Mouse (Mus musculus): ENCODE results near the gene Numa1.
"Not testable (repeated sequence)": the region's sequence is repeated elsewhere in the genome, so short reads cannot be mapped to it uniquely, and the experiment has no call there.

Numa1 gene

GRCm38 (mm10) chr7:101985081-101985480 lies 51.2 kb downstream of the Numa1 start:
- DNase-seq (ENCODE audit: low read depth, low spot score): no peak

- no peak for DNase-seq (ENCODE audit: low read depth, low spot score)
Measured at GRCm38 (mm10) chr7:101994241-101994640, 60.3 kb downstream of the Numa1 start.

DNA sequence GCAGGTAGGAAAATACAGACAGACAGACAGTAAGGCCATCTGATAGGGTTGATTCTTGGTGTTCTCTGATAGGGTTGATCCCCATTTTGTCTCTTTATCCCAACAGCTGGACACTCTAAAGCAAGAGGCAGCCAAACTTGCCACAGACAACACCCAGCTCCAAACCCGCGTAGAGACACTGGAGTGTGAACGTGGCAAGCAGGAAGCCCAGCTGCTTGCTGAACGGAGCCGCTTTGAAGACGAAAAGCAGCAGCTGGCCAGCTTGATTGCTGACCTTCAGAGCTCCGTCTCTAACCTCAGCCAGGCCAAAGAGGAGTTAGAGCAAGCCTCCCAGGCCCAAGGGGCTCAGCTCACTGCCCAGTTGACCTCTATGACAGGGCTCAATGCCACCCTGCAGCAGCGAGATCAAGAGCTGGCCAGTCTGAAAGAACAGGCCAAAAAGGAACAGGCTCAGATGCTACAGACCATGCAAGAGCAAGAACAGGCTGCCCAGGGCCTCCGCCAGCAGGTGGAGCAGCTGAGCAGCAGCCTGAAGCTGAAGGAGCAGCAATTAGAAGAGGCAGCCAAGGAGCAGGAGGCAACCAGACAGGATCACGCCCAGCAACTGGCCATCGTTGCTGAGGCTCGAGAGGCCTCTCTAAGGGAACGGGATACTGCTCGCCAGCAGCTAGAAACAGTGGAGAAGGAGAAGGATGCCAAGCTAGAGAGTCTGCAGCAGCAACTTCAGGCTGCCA lies 64.5 kb downstream of the Numa1 start:
- peak; percentile 77 for DNase-seq (ENCODE audit: low read depth, low spot score)

GRCm38 (mm10) chr7:101999461-102000151 lies 65.7 kb downstream of the Numa1 start:
- no peak for DNase-seq (ENCODE audit: low read depth, low spot score)

GRCm38 (mm10) chr7:102000296-102000695 lies 66.4 kb downstream of the Numa1 start:
- no peak for DNase-seq (ENCODE audit: low read depth, low spot score)

GRCm38 (mm10) chr7:102000921-102001630 lies 67.2 kb downstream of the Numa1 start:
- DNase-seq (ENCODE audit: low read depth, low spot score): no peak

DNA sequence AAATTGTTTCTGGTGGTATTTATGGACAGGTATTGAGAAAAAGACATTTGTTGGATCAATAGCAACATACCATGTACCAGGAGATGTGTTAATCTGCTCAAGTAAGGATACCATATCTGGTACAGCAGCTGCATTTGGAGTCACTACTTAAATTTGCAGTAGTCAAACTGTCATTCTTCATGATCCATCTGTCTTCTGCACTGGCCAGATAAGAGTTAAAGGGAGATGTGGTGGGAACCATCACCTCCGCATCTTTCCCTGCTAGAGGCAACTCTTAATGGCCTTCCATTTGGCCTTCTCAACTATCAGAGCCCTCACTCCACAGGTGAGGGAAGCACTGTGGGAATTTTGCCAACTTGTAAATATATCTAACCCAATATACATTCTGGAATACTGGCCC lies 72.6 kb downstream of the Numa1 start:
- no peak for DNase-seq (ENCODE audit: low read depth, low spot score)

GRCm38 (mm10) chr7:102011855-102012254 lies 77.9 kb downstream of the Numa1 start:
- DNase-seq (ENCODE audit: low read depth, low spot score): no peak

DNA sequence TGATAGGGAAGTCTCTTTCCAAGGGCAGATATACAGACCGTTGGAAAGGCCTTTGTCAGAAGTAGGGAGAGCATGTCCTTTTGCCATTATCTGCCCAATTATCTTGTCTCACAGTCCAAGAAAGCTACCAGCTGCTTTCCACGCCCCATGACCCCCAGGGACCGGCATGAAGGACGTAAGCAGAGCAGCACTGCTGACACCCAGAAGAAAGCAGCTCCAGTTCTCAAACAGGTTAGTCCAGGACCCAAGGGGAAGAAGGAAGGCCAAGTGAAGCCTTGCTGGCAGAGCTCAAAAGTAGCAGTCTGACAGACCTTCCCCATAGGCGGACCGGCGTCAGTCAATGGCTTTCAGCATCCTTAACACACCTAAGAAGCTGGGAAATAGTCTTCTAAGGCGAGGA lies 79.5 kb downstream of the Numa1 start:
- DNase-seq (ENCODE audit: low read depth, low spot score): no peak

DNA sequence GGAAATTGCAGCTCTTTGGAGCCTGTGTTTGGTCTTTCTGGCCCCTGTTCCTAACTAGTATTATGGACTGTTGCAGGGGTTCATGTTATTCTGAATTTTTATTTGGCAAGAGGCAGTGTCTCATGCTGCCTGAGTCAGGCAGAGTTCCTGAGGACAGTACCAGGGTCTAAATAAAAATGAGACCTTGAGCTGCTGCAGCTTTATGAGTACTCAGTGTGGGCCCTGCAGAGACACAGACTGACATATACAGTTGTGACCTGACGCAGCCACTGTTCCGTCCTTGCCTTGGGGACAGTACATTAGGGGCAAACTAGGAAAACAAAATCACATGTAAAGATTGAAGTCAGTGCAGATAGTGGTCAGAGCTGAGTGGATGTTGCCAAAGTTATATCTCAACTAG lies 81.1 kb downstream of the Numa1 start:
- DNase-seq (ENCODE audit: low read depth, low spot score): no peak

GRCm38 (mm10) chr7:102016936-102017335 lies 83.0 kb downstream of the Numa1 start:
- DNase-seq (ENCODE audit: low read depth, low spot score): no peak

DNA sequence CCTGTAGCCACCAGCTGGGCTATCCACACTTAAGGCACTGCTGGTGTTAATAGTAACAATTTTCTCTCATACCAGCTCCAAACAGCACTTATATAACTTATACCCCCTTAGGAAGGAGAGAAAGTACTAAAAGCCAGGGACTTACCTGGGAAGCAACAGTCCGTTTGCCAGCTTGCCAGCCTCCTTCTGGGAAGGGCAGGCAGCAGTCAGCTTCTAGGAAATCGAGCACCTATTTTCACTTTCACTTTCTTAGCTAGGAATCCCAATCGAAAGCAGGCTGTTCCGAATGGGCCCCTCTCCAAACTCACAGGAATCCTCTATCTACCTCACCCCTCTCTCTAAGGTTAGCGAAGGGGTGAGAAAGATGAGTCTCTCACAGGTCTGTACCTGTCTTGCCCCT lies 83.5 kb downstream of the Numa1 start:
- no peak for DNase-seq (ENCODE audit: low read depth, low spot score)

DNA sequence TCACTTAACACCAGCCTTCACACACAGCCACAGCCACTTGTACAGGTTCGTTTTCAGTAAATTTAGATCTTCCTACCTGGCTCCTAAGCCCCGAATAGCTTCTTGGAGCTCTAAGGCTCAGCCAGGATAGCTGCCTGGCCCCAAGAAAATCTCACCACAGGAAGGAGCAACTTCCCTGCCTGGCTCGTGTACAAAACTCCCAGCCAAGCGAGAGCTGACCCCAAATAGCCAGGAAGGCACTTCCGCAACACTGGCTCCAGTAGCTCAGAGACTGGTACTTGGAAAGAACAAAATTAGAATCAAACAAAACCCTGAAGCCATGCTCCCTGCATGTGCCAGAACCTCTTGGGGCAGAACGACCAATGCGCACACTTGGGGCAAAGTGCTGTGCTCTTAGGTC lies 84.1 kb downstream of the Numa1 start:
- DNase-seq (ENCODE audit: low read depth, low spot score): no peak

GRCm38 (mm10) chr7:102018590-102018989 lies 84.7 kb downstream of the Numa1 start, which contains the start of gene Il18bp:
Il18bp (minus strand) TSS chr7:102018690.
- DNase-seq (ENCODE audit: low read depth, low spot score): no peak

- no peak for DNase-seq (ENCODE audit: low read depth, low spot score)
Measured at GRCm38 (mm10) chr7:102019362-102019761, 85.5 kb downstream of the Numa1 start.

DNA sequence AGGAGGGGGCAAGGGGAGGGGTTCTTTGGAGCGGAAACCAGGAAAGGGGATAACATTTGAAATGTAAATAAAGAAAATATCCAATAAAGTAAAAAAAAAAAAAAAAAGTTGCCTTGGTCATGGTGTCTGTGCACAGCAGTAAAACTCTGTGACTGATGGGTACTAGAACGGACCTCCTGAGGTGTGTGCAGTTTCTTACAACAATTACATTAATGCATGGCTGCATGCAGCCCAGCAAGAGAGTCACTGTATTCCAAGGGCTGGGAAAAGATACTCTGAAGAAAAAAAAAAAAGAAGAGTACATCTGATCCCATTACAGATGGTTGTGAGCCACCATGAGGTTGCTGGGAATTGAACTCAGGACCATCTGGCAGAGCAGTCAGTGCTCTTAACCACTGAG lies 87.0 kb downstream of the Numa1 start:
- DNase-seq (ENCODE audit: low read depth, low spot score): not testable (repeated sequence)

- no peak for DNase-seq (ENCODE audit: low read depth, low spot score)
Measured at GRCm38 (mm10) chr7:102023821-102024220, 89.9 kb downstream of the Numa1 start.

GRCm38 (mm10) chr7:102025187-102026119 lies 91.5 kb downstream of the Numa1 start:
- no peak for DNase-seq (ENCODE audit: low read depth, low spot score)

GRCm38 (mm10) chr7:102034904-102035303 lies 101.0 kb downstream of the Numa1 start:
- DNase-seq (ENCODE audit: low read depth, low spot score): peak; percentile 25

DNA sequence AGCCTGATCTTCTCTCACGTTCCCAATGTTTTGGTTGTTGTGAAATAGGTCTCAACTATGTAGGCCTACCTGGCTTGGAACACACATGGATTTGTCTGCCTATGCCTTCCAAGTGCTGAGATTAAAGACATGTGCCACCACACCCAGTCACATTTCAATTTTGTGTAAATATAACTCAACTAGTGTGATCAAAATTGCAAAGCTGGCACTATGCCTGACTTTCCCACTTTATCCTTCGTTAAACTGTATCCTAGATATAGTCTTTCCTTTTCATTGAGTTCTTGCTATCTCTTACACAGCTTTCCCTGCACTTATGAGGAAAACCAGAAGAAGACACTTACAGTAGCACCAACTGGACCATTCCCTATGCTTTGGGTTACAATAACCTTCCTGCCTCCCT lies 101.6 kb downstream of the Numa1 start:
- DNase-seq (ENCODE audit: low read depth, low spot score): no peak

- no peak for DNase-seq (ENCODE audit: low read depth, low spot score)
Measured at GRCm38 (mm10) chr7:102037318-102037717, 103.4 kb downstream of the Numa1 start.

Data from ES-CJ7 (cell line).